Mouse (Mus musculus) mouse trophoblast stem cell (cell line): ENCODE results near the gene Ahnak2.

ENCODE experiments used
- in situ Hi-C, 2 experiments: fragments of 300-500 bp; cut with MseI, MboI; formaldehyde crosslinking; loops; 2 replicates in 1 of 2; 3 replicates in 1 of 2; pipeline ENCODE4 v1.15.1; 2025

Ahnak2 gene

GRCm38 (mm10) chr12:112736636-112736925 is 65.9 kb downstream of the Ahnak2 start:
- in situ Hi-C loops = no loop called here

GRCm38 (mm10) chr12:112735896-112736635 is 66.4 kb downstream of the Ahnak2 start:
- in situ Hi-C loops = no loop called here

GRCm38 (mm10) chr12:112734881-112735655 is 67.4 kb downstream of the Ahnak2 start:
- in situ Hi-C loops = no loop called here

GRCm38 (mm10) chr12:112734108-112734820 is 68.2 kb downstream of the Ahnak2 start:
- in situ Hi-C loops = no loop called here

- in situ Hi-C loops = no loop called here
Measured at GRCm38 (mm10) chr12:112732591-112732990, 69.9 kb downstream of the Ahnak2 start.

- in situ Hi-C loops = no loop called here
Measured at GRCm38 (mm10) chr12:112730808-112731207, 71.6 kb downstream of the Ahnak2 start.

GRCm38 (mm10) chr12:112727801-112728200 is 74.7 kb downstream of the Ahnak2 start:
- in situ Hi-C loops = no loop called here

GRCm38 (mm10) chr12:112724077-112724805 is 78.2 kb downstream of the Ahnak2 start:
- in situ Hi-C loops = no loop called here

- in situ Hi-C loops = no loop called here
Measured at GRCm38 (mm10) chr12:112723445-112723844, 79.0 kb downstream of the Ahnak2 start.

GRCm38 (mm10) chr12:112723028-112723330 is 79.5 kb downstream of the Ahnak2 start:
- in situ Hi-C loops = no loop called here

- in situ Hi-C loops = no loop called here
Measured at GRCm38 (mm10) chr12:112722240-112723027, 80.0 kb downstream of the Ahnak2 start.
